Mouse (Mus musculus): ENCODE results near the gene Eif4a2. TPM values are rescaled to one million over a fixed set of nuclear protein-coding genes. Genes with fewer than 3 reads are reported as not detected.

Eif4a2 gene
- polyA plus RNA-seq, 1 experiment from 2014 or later = 237 TPM

Small RNA genes lying within 50 kb of the gene (microRNA-seq; reads per million reads assigned to microRNA genes)
- gene Gm49346 = not detected

Other genes with a start within 250 kb of the Eif4a2 start
- gene Tbccd1, start 249.8 kb upstream of the Eif4a2 start, polyA plus RNA-seq (2016; fragmentation: Nextera tagmentation; extraction: Ambion mirVana) = 35.2 and 37.0 TPM in 2 replicates
- 96.0 and 102 TPM in 2 replicates for gene Dnajb11, start 249.6 kb upstream of the Eif4a2 start, polyA plus RNA-seq (2016; fragmentation: Nextera tagmentation; extraction: Ambion mirVana)
- gene Ahsg, start 216.2 kb upstream of the Eif4a2 start, polyA plus RNA-seq (2016; fragmentation: Nextera tagmentation; extraction: Ambion mirVana) = 0.25 and 0.33 TPM in 2 replicates
- not detected in 2 replicates for gene Fetub, start 189.1 kb upstream of the Eif4a2 start, polyA plus RNA-seq (2016; fragmentation: Nextera tagmentation; extraction: Ambion mirVana)
- not detected in 2 replicates for gene Hrg, start 156.4 kb upstream of the Eif4a2 start, polyA plus RNA-seq (2016; fragmentation: Nextera tagmentation; extraction: Ambion mirVana)
- not detected in 2 replicates for gene Kng2, start 78.0 kb upstream of the Eif4a2 start, polyA plus RNA-seq (2016; fragmentation: Nextera tagmentation; extraction: Ambion mirVana)
- 0.15 and 0.17 TPM in 2 replicates for gene Kng1, start 49.6 kb upstream of the Eif4a2 start, polyA plus RNA-seq (2016; fragmentation: Nextera tagmentation; extraction: Ambion mirVana)
- gene Rfc4, start 20.3 kb downstream of the Eif4a2 start, polyA plus RNA-seq (2016; fragmentation: Nextera tagmentation; extraction: Ambion mirVana) = 175 and 179 TPM in 2 replicates
- not detected in 2 replicates for gene Adipoq, start 39.1 kb downstream of the Eif4a2 start, polyA plus RNA-seq (2016; fragmentation: Nextera tagmentation; extraction: Ambion mirVana)
- 21.5 and 24.1 TPM in 2 replicates for gene St6gal1, start 117.3 kb downstream of the Eif4a2 start, polyA plus RNA-seq (2016; fragmentation: Nextera tagmentation; extraction: Ambion mirVana)